Mouse (Mus musculus) small intestine, adult 2 months (tissue): ENCODE data around the gene Gnptg.

Experiments used
- CTCF ChIP-seq: fragments of 200-500 bp; IDR thresholded peaks from 2 replicates; pipeline ENCODE4 v1.5.1; 2012; ENCODE audit warnings: low read depth, mild to moderate bottlenecking, control low read depth, inconsistent platforms, low read length, moderate library complexity, mixed read lengths; ENCODE audit not compliant: insufficient replicate concordance, insufficient read length; ENCODE audit errors: extremely low read depth
- POLR2A ChIP-seq: fragments of 200-500 bp; IDR thresholded peaks from 2 replicates; pipeline ENCODE4 v1.6.1; 2012; ENCODE audit warnings: low read depth, mild to moderate bottlenecking, control low read depth, inconsistent platforms, low read length, moderate library complexity

DNA sequence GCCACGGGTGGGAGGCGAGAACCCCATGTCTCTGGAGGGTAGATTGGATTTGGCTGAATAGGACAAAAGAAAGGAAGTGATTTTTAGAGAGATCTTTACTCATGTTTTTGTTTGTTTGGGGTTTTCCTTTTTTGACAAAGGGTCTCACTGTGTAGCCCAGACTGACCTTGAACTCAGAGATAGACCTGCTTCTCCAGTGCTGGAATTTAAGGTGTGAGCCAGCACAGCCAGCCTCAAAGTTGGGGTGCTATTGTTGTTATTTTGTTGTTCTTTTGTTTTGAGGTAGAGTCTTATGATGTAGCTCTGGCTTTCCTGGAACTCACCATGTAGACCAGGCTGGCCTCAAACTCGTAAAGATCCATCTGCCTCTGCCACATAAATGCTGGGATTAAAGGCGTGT, 37.5 kb downstream of the Gnptg start:
- TF ChIP-seq POLR2A (no peak), CTCF (no peak)
